Mouse (Mus musculus) neutrophil, adult 5-6 weeks (primary cell): ENCODE data around the gene Gjc2. TPM values are rescaled to one million over a fixed set of nuclear protein-coding genes. Genes with fewer than 3 reads are reported as not detected.

ENCODE experiments used
- ATAC-seq: fragments of 151-379, 151-347 bp; 2 replicates; pipeline ENCODE4 v1.8.0; 2017; ENCODE audit warnings: mild to moderate bottlenecking, moderate TSS enrichment; ENCODE audit not compliant: insufficient number of reproducible peaks, poor library complexity, low FRiP score, severe bottlenecking; ENCODE audit errors: extremely low read depth
- total RNA-seq: library from RNA; stranded (forward); fragments of 200-1000 nt; gene quantifications from 2 replicates; pipeline ENCODE4 v1.2.3, GENCODE M21; 2017

Gjc2 gene
- total RNA-seq, 1 experiment from 2014 or later, result not detected

DNA sequence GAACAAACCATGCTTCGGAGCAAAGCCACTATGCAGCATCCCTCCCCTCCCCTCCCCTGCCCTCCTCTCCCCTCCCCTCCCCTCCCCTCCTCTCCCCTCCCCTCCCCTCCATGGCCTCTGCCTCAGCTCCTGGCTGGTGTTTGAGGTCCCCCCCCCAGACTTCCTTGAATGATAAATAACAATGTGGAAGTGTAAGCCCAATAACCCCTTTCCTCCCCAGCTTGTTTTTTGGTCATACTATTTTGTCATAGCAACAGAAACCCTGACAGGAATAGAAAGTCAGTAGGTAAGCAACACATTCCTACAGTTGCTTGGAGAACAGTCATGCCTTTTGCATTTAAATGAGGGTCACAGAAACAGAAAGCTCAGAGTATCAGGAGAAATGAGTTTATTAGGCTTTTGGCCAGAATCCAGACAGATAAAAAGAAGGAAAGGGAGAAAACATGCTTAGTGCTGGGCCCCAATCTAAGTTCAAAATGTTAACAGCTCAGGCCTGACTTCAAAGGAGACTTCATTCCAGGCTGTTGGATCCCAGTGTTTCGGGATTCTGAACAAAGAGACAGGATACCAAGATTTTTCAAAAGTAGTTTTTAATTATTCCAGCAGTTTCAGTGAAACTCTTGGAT lies 17.3 kb downstream of the Gjc2 start:
- no peak for ATAC-seq

DNA sequence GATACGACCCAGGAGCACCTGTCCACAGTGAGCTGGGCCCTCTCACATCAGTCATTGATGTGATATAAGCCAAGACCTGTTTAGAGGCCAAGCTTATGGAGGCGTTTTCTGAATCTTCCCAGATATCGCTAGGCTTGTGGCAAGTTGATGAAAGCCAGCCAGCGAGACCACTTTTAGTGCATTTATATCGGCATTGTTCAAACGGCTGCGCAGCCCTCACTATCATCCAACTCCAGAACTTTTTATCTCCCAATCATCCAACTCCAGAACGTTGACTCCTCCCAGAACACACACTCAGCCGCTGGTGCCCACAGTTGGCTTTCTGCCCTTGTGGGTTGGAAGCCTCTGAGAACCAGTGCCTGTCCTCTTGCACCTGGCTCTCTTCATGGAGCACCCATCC lies 18.6 kb downstream of the Gjc2 start:
- no peak for ATAC-seq

DNA sequence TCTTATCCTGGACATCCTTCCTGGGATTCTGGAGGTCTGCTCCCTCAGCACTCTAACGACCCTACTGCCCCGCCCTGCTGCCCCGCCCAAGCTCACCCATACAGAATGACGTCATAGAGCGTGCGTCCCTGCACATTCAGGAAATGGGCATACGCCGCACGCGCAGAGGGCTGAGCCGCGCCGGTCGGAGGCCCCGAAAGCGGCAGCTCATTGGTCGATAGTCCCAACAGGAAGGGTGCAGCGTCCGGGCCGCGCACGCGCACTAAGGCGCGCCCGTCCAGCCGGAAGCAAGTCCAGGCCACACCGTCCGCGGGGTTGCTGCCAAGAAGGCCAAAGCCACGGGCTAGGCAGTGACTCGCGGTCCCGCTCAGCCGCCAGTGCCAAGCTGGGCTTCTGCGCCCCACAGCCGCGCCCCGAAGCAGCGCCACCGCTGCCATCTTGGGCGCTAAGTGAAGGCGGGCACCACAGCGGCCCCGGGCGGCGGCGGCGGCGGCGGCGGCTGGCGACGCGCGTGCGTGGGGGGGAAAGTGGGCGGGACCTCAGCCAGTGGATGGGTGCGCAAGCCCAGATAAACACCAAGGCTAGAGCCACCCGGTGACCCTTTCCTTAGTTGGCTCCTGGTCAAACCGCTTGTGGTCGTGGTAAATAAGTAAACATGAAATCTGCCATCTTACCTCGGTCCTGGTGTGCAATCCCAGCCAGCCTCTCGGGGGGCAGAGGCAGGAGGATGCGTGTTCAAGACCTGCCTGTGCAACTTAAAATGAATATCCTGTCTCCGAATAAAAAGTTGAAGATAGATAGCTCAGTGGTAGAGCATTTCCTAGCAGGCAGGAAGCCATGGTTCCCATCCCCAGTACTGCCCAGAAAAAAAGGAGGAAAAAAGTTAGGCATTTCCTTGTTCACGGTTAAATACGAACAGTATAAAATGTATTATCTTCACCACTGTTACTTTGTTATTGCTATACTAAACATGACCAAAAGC lies 19.5 kb downstream of the Gjc2 start, which contains the start of gene Iba57:
Gene Iba57, minus strand, starts transcription at position 485 of the 982 bp plus-strand sequence.
- ATAC-seq, result peak; percentile 90

DNA sequence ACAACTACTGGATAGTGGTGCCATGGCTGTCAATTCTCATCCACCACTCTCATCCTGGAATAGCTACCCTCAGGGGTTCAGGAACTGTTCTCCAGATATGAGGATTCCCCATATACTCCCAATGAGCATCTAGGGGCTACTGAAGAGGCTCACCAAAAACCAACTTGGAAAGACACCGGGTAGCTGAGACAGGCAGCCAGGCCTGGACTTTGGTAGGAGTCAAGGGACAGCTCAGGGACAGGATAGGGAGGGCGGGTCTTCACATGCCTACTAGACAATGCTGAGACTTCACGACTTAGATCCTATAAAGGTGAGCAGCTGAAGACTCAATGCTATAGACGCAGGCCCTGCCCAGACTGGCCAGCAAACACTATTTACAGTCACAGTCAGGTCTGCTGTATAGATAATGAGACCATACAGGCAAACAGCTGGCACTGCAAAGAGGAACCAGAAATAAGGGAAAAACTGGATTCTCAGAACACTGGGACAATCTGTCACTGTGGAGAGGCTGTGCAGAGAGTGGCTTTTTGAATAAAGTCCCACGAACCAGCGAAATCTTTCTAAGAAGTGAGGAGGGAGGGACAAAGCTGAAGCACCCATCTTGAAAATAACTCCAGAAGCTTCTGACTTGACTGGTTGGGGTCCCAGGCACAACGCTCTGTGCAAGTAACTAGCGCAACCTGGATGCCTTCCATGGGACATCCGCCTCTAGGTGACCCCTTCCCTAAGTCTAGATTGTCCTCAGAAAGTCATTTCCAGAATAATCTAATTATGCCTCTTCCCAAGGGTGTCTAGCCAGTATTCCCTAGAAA lies 20.4 kb downstream of the Gjc2 start:
- no peak for ATAC-seq

DNA sequence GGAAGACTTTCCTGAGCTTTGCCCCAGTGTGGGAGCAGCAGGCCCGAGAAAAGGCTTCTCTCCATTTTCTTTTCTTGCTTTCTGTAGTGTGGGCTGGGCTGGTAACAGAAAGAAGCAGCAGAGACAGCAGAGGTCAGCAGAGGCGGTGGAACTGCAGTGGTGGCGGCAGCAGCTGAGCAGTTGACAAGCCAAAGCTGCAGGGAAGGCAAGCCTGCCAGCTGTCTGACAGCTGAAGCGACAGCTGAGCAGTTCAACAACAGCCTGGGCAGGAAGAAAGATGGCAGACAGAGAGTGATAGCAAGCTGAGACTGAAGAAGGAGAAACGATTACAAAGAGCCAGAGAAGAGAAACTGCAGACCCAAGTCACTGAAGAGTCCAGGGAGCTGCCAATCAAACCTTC lies 21.6 kb downstream of the Gjc2 start:
- no peak for ATAC-seq

DNA sequence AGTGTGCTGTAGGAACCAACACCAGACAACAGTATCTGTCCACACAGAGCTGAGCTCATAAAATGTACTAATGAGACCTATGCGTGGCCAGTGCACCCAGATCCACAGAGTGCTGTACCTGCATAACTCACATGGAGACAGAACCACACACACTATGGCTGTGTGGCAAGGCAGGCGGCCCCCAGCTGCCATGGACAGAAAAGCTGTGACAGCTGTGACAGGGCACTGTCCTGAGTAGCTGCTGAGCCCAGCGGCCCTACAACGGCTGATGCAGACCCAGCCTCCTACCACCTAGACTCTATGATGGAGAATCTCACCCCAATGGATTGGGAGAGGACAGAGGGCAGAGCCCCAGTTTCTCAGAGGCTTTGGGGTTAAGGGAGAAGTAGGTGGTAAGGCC lies 23.5 kb downstream of the Gjc2 start:
- no peak for ATAC-seq

DNA sequence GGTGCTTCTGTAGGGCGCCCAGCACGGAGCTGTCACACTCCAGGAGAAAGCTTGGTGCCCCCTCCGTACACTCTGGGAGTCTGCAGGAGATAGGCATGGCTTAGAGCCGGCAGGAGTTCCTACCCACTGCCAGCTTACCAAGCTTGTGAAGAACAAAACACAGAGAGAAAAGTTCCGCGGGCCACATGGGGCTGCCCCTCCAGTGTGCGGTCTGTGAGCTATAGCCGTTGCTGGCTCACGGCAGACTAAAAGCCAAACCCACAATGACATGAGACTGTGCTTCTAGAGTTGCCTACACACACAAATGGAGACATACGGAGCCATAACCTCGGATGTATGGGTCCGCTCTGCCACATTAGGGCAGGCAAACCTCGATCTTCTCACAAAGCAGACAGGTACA lies 23.9 kb downstream of the Gjc2 start:
- ATAC-seq, result no peak

DNA sequence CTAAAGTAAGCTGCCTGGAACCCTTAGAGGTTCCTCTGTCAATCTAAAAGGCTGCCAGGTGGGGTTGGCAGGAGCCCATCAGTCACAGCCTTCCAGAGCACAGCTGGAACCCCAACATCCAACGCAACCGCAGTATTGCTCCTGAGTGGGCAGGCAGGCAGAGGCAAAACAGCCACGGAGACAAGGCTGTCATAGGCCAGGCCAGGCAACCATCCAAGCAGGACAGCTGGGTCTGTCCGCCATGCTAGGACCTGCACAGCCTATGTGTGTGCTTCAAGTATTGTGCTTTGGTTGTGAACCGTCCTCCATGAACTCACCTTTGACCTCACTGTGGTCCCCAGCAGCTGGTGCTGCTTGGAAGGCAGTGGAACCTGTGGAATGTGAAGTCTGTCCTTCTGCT lies 27.1 kb downstream of the Gjc2 start:
- no peak for ATAC-seq

DNA sequence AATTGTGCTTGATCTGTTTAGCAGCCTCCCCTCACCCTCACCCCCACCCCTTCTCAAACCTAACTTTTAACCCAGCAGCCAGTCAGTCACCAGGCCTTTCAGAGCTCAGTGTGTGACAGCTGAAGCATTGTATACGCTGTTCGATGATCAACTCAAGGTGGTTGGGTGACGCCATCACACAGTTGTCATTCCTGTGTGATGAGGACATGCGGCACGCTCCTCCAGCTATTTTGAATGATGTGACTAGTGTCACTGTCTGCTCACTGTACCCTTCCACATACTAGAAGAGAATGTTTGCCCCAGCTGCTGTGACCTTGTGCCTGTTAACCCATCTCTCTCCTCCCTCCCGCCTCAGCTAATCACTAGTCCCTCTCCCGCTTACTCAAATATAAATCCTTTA lies 28.8 kb downstream of the Gjc2 start:
- no peak for ATAC-seq

DNA sequence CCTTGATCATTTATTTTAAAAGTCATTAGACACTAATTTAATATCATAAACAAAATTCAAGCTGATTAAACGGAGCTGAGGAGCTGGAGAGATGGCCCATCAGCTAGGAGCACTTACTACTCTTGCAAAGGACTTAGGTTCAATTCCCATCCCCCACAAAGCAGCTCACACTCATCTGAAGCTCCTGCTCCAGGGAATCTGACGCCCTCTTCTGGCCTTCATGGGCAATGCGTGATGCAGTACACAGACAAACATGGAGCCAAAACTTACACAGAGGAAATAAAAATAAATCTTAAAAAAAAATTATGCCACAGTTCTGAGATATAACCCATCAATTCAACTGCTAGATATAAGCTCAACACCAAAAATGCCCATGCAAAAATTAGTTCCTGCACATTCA lies 31.3 kb downstream of the Gjc2 start:
- no peak for ATAC-seq

DNA sequence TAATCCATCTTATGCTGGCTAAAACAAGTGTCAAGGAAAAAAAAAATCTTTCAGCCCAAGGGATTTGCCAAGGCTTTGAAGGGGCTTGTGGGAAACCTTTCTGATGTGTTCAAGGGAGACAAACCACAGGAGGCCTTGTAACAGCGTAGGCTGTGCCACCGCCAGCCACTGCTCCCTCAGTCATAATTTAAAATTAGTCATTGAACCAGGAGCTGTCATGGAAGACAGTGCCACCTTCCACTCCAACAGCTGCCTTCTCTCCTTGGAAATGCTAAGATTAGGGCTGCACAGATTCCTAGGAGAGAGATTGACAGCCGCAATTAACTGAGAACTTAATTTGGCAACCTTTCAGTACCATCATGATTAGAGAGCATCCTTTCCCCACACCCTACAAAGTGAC lies 33.7 kb downstream of the Gjc2 start:
- no peak for ATAC-seq

DNA sequence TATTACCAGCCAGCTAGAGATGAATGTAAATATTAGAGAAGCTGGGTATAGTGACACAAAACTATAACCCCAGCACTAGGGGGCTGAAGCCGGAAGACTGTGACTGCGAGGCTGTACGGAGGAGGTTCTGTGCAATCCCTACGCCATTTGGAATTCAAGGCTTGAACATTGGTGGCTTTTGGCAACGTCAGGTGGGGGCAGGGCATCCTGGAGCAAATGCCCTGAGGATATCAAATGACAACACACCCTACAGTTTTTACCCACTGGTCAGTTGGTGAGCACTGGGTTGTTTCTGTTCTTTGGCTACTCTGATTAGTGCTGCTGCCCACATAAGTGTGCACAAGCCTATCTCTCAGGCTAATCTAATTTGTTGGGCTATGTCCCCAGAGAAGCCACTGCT lies 40.1 kb downstream of the Gjc2 start:
- ATAC-seq, result no peak

DNA sequence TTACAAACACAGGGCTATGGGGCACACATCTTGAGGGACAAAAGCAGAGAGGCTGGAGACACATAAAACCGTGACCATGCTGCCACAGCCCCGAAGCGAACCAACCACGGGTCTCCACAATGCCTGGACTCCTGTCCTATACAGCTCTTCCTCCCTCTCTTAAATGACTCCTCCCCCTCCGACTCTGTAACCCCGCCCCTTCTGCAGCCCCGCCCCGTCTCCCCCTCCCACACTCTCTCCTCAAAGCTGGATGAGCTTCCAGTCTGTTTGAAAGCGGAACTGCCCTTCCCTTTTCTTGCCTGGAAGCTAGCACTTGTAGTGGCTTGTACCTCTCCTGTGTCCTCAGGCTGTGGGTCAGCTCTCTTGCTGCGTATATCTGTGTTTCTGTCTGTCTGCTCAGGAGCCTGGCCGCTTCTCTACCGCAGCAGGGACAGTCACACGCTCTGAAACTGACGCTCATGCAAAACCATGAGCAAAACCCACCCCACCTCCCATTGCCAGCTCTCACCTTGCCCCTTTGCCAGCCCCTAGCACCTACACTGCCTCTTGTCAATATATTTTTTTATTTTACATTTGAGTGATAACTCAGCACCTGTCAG lies 41.1 kb downstream of the Gjc2 start:
- no peak for ATAC-seq

DNA sequence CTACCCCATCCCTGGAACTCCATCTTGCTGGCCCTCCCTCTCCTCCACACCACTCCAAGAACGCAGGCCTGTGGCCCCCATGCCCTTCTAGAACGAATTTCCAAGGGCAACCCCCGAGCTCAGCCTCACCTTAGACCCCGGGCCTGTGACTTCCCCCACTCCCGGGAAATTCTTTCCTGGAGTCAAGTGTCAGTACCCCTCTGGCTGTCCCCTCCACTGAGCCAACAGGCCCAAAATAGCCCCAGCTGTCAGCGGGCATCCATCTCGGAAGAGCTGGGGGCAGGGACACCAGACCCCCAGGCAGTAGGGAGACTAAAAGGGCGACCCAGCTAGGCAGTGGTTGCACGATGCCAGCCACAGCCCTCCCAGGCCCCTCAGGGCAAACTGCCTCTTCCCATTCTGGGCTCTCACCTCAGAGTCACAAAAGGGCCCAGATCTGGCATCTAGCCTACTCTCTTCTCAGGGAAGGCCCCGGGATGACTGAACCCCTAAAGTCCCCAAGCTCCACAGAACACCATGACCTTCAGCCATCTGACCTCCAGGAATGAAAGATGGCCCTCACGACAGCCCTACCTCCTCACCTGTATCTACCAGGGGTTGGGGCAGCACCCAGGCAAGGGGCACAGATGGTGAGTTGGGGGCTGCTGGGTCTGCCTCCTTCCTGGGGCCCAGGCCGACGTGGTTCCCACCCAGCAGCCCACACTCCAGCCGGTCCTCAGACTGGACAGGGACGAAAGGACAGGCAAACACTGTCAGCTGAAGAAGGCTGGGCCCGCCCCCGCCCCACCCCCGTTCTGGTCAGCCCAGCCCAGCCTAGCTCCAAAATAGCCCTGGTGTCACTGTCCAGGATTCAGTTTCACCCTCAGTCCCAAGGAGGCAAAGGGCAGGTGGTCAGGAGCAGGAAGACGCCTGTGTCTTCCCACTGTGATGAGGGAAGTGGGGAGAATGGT lies 44.2 kb downstream of the Gjc2 start:
- no peak for ATAC-seq

DNA sequence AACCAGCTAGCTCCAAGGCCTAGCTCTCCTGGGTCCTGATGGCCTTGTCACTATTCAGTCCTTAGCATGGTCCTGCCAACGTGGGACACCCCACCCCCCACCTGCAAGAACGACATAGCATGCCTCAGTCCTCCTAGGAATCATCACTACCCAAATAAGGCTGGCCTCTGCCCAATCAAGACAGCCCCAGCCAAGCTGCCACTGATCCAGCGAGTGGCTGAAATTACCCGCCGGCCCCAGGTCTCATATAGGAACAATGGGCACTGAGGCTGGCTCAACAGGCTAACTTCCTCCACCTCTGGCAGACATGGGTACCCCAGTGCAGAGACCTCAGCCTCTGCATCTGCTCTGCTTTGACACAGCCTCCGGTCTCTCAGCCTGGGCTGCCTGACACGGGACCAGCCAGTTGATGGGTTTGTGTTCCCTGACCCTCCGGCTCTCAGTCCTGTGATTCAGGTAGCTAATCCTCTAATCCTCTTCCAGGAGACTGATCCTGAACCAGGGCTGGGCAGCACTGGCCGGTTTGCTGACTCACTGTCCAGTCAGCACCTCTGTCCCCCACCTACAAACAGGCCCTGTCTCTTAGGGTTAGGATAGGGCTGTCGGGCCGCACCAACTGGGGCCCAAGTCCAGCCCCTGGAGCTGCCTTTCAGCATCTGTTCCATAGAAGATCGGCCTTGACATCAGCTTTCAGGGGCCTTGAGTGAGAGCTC lies 45.9 kb downstream of the Gjc2 start:
- ATAC-seq, result no peak

DNA sequence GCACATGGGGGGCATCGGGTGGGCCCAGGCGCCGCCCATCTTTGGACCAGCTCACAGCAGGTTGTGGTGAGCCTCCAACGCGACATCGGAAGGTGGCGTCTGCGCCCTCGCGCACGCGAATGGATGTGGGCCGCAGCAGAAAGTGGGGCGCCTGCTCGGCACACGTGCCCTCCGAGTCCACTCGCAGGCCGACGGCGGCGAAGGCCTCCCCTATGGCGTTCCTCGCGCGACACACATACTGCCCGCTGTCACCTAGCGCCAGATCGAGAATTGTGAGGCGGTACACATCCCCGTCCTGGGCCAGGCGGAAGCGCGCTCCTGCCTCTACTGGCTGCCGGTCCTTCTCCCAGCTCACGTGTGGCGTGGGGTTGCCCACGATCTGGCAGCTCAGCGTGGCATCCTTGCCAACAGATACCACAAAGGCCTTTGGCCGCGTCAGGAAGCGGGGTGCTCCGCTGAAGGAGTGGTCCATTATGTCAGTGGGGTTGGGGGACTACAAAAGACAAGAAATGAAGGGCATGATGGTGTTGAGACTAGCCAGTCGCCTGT lies 47.0 kb downstream of the Gjc2 start, which contains the start of gene Obscn:
Gene Obscn, minus strand, starts transcription at position 499 of the 549 bp plus-strand sequence.
- no peak for ATAC-seq
